Mouse (Mus musculus) T-cell, adult 2 months (primary cell): ENCODE measurements around the gene Stab1.

ENCODE experiments used
- DNase-seq: peaks from one replicate; pipeline ENCODE4 v3.0.0; 2022; ENCODE audit warnings: low spot score

Stab1 gene

GRCm38 (mm10) chr14:31165010-31165409 is 3.4 kb downstream of the Stab1 start:
- DNase-seq, result no peak

- no peak for DNase-seq
Observed at GRCm38 (mm10) chr14:31164067-31164466, 4.4 kb downstream of the Stab1 start.

GRCm38 (mm10) chr14:31161638-31162037 is 6.8 kb downstream of the Stab1 start:
- no peak for DNase-seq

- no peak for DNase-seq
Observed at GRCm38 (mm10) chr14:31161191-31161590, 7.2 kb downstream of the Stab1 start.

GRCm38 (mm10) chr14:31160196-31161150 is 8.0 kb downstream of the Stab1 start:
- no peak for DNase-seq

- DNase-seq, result no peak
Observed at GRCm38 (mm10) chr14:31145694-31146093, 22.7 kb downstream of the Stab1 start.

GRCm38 (mm10) chr14:31141011-31141410 is 27.4 kb downstream of the Stab1 start:
- no peak for DNase-seq

GRCm38 (mm10) chr14:31140141-31140540 is 28.3 kb downstream of the Stab1 start:
- no peak for DNase-seq

GRCm38 (mm10) chr14:31139666-31140065 is 28.8 kb downstream of the Stab1 start:
- no peak for DNase-seq

GRCm38 (mm10) chr14:31138897-31139429 is 29.5 kb downstream of the Stab1 start:
- DNase-seq, result no peak

GRCm38 (mm10) chr14:31138219-31138896 is 30.1 kb downstream of the Stab1 start:
- no peak for DNase-seq

- DNase-seq, result no peak
Observed at GRCm38 (mm10) chr14:31137791-31138190, 30.6 kb downstream of the Stab1 start.

GRCm38 (mm10) chr14:31137281-31137595 is 31.2 kb downstream of the Stab1 start:
- no peak for DNase-seq

- no peak for DNase-seq
Observed at GRCm38 (mm10) chr14:31136411-31137280, 31.8 kb downstream of the Stab1 start.

- DNase-seq, result no peak
Observed at GRCm38 (mm10) chr14:31135495-31136410, 32.7 kb downstream of the Stab1 start.

GRCm38 (mm10) chr14:31134015-31135000 is 34.1 kb downstream of the Stab1 start:
- DNase-seq, result no peak

- no peak for DNase-seq
Observed at GRCm38 (mm10) chr14:31133023-31133665, 35.3 kb downstream of the Stab1 start.

- DNase-seq, result no peak
Observed at GRCm38 (mm10) chr14:31132491-31132975, 35.9 kb downstream of the Stab1 start.

- DNase-seq, result no peak
Observed at GRCm38 (mm10) chr14:31132031-31132430, 36.4 kb downstream of the Stab1 start.
